Mouse (Mus musculus) kidney, postnatal 0 days (tissue): ENCODE results near the gene Serpina1d. TPM values are rescaled to one million over a fixed set of nuclear protein-coding genes. Genes with fewer than 3 reads are reported as not detected.

Experiments used
- polyA plus RNA-seq: library from polyadenylated mRNA; unstranded; fragments of >200 nt; fragmentation: Nextera tagmentation; extraction: Ambion mirVana; gene quantifications from 2 replicates; pipeline ENCODE4 v1.2.1, GENCODE M21; 2015

Gene Serpina1d
- polyA plus RNA-seq, 1 experiment from 2014 or later, result 1.4 TPM

Other genes with a start within 250 kb of the Serpina1d start
- 1.6 and 1.8 TPM in 2 replicates for gene Ppp4r4, start 241.3 kb downstream of the Serpina1d start, polyA plus RNA-seq
- 9.7 and 9.8 TPM in 2 replicates for gene Serpina10, start 142.1 kb downstream of the Serpina1d start, polyA plus RNA-seq
- gene Serpina6, start 116.4 kb downstream of the Serpina1d start, polyA plus RNA-seq, result 355 and 410 TPM in 2 replicates
- gene Serpina16, start 97.5 kb downstream of the Serpina1d start, polyA plus RNA-seq, result 0.22 TPM in 1 of 2 replicates, not detected in the other
- 1.5 and 1.8 TPM in 2 replicates for gene Serpina1f, start 78.1 kb downstream of the Serpina1d start, polyA plus RNA-seq
- 8.7 and 9.2 TPM in 2 replicates for gene Serpina1b, start 56.8 kb upstream of the Serpina1d start, polyA plus RNA-seq
- 26.1 and 28.1 TPM in 2 replicates for gene Serpina1a, start 90.0 kb upstream of the Serpina1d start, polyA plus RNA-seq
- 0.20 and 0.52 TPM in 2 replicates for gene Serpina1c, start 131.3 kb upstream of the Serpina1d start, polyA plus RNA-seq
- gene Serpina1e, start 185.4 kb upstream of the Serpina1d start, polyA plus RNA-seq, result 1.0 and 1.1 TPM in 2 replicates
- not detected in 2 replicates for gene Serpina11, start 216.4 kb upstream of the Serpina1d start, polyA plus RNA-seq
- gene Serpina9, start 240.2 kb upstream of the Serpina1d start, polyA plus RNA-seq, result 0.04 TPM in 1 of 2 replicates, not detected in the other